Mouse (Mus musculus) liver, adult 2 months (tissue): ENCODE data around the gene Rab2b. TPM values are rescaled to one million over a fixed set of nuclear protein-coding genes. Genes with fewer than 3 reads are reported as not detected.
"Not testable (repeated sequence)": the region's sequence is repeated elsewhere in the genome, so short reads cannot be mapped to it uniquely, and the experiment has no call there.

Experiments used
- DNase-seq: peaks from one replicate; pipeline ENCODE4 v3.0.0-alpha.2; 2011; ENCODE audit warnings: low read depth, low spot score; ENCODE audit errors: extremely low read depth
- H3K27ac ChIP-seq: fragments of 200-500 bp; replicated peaks from 2 replicates; pipeline ENCODE4 v1.5.1; 2012; ENCODE audit warnings: low read depth, mild to moderate bottlenecking, control low read depth, inconsistent platforms, low read length; ENCODE audit not compliant: insufficient read depth
- H3K27me3 ChIP-seq: fragments of 200-500 bp; 2 replicates; pipeline ENCODE4 v1.6.1; 2012; ENCODE audit warnings: mild to moderate bottlenecking, moderate library complexity, low read length, inconsistent platforms; ENCODE audit not compliant: control insufficient read depth, insufficient read depth
- H3K36me3 ChIP-seq: fragments of 200-500 bp; 2 replicates; pipeline ENCODE4 v1.6.1; 2012; ENCODE audit warnings: low read length, inconsistent platforms; ENCODE audit not compliant: control insufficient read depth, insufficient read depth
- H3K4me1 ChIP-seq: fragments of 200-500 bp; 2 replicates; pipeline ENCODE4 v1.6.1; 2011; ENCODE audit warnings: low read length; ENCODE audit not compliant: control insufficient read depth, insufficient read depth
- H3K4me3 ChIP-seq: fragments of 200-500 bp; 2 replicates; pipeline ENCODE4 v1.5.1; 2011; ENCODE audit warnings: low read depth, mild to moderate bottlenecking, control low read depth, low read length, moderate library complexity; ENCODE audit not compliant: insufficient read depth
- H3K79me2 ChIP-seq: fragments of 200-500 bp; 2 replicates; pipeline ENCODE4 v1.6.1; 2012; ENCODE audit warnings: inconsistent platforms, mild to moderate bottlenecking, low read length, moderate library complexity; ENCODE audit not compliant: control insufficient read depth, insufficient read depth
- H3K9ac ChIP-seq: fragments of 200-500 bp; 2 replicates; pipeline ENCODE4 v1.6.1; 2012; ENCODE audit warnings: low read depth, mild to moderate bottlenecking, control low read depth, inconsistent platforms, low read length
- CTCF ChIP-seq: fragments of 200-500 bp; IDR thresholded peaks from 2 replicates; pipeline ENCODE4 v1.5.1; 2011; ENCODE audit warnings: low read depth, low read length, control low read depth
- POLR2A ChIP-seq: fragments of 200-500 bp; IDR thresholded peaks from 2 replicates; pipeline ENCODE4 v1.6.1; 2011; ENCODE audit warnings: low read length, control low read depth; ENCODE audit not compliant: insufficient read depth; ENCODE audit errors: extremely low read depth
- WGBS: fragments of 180-500 bp; shearing (Covaris S2); methylation state at CpG from one replicate; pipeline ENCODE4 v1.1.7; 2018; 5-methylcytosine and 5-hydroxymethylcytosine counted together
- polyA plus RNA-seq: library from polyadenylated mRNA; depleted of rRNA; stranded (reverse); fragments of >200 nt; gene quantifications from 2 replicates; pipeline ENCODE4 v1.2.3, GENCODE M21; 2012
- total RNA-seq: library from RNA; depleted of rRNA; stranded (reverse); fragments of >200 nt; gene quantifications from 2 replicates; pipeline ENCODE4 v1.2.3, GENCODE M21; 2014

Gene Rab2b
- total and polyA plus RNA-seq, 2 experiments, result 1.3 to 2.3 TPM

GRCm38 (mm10) chr14:52310906-52311305, 31.6 kb upstream of the Rab2b start:
- H3K4me1 ChIP-seq, result no peaks in the 10 kb centered on the region
- no peak overlapping the region for H3K27ac ChIP-seq
- H3K27me3 ChIP-seq, result no peaks in the 10 kb centered on the region
- DNase-seq, result no peak
- no peaks in the 10 kb centered on the region for H3K79me2 ChIP-seq
- 92% methylated on average over 2 of the region's 2 CpGs for WGBS
- H3K36me3 ChIP-seq, result no peaks in the 10 kb centered on the region
- H3K9ac ChIP-seq, result no peak overlapping the region
- no peak overlapping the region for H3K4me3 ChIP-seq
- TF ChIP-seq POLR2A (no peak), CTCF (no peak)

GRCm38 (mm10) chr14:52310343-52310742, 31.0 kb upstream of the Rab2b start:
- H3K36me3 ChIP-seq, H3K4me3 ChIP-seq, H3K79me2 ChIP-seq, DNase-seq, H3K9ac ChIP-seq, H3K27me3 ChIP-seq, H3K27ac ChIP-seq, H3K4me1 ChIP-seq: not testable (repeated sequence)
- 92% methylated on average over 5 of the region's 6 CpGs for WGBS

- peaks cover 3% of the 10 kb centered on the region; the same call in 1 of the 2 replicates for H3K4me1 ChIP-seq
- H3K27me3 ChIP-seq, result no peaks in the 10 kb centered on the region
- TF ChIP-seq POLR2A (no peak), CTCF (no peak)
- no peak overlapping the region for H3K4me3 ChIP-seq
- peaks cover 2% of the 10 kb centered on the region; the same call in 1 of the 2 replicates for H3K79me2 ChIP-seq
- WGBS, result 96% methylated on average over 2 of the region's 2 CpGs
- no peak for DNase-seq
- no peak overlapping the region for H3K9ac ChIP-seq
- H3K27ac ChIP-seq, result no peak overlapping the region
- H3K36me3 ChIP-seq, result no peaks in the 10 kb centered on the region
Observed at GRCm38 (mm10) chr14:52306100-52306499, 26.8 kb upstream of the Rab2b start.

- WGBS, result under 1% methylated on average over 46 of the region's 46 CpGs
- peak within 1 kb of the TSS; percentile 78 for H3K9ac ChIP-seq
- DNase-seq, result peak; percentile 92
- 0 out of 2 replicates have a peak, but pooled peaks have one; percentile 3 for TF ChIP-seq CTCF
- TF ChIP-seq POLR2A, result peak; percentile 35; the same call in 1 of the 2 replicates
- peaks cover 3% of the 10 kb centered on the region; the same call in 1 of the 2 replicates for H3K4me1 ChIP-seq
- H3K27me3 ChIP-seq, result no peaks in the 10 kb centered on the region
- H3K27ac ChIP-seq, result peak within 1 kb of the TSS; percentile 69
- H3K4me3 ChIP-seq, result peak within 1 kb of the TSS; percentile 86
- peaks cover 6% of the 10 kb centered on the region; the same call in 1 of the 2 replicates for H3K36me3 ChIP-seq
- H3K79me2 ChIP-seq, result peaks cover 2% of the 10 kb centered on the region; the same call in 1 of the 2 replicates
Observed at GRCm38 (mm10) chr14:52304644-52305271, 25.4 kb upstream of the Rab2b start, which contains the start of gene Mettl3. Gene Mettl3 (minus strand): TSS chr14:52305128.

GRCm38 (mm10) chr14:52303517-52303916, 24.2 kb upstream of the Rab2b start:
- peaks cover 16% of the 10 kb centered on the region for H3K36me3 ChIP-seq
- not testable (repeated sequence) for H3K9ac ChIP-seq

GRCm38 (mm10) chr14:52295558-52296264, 16.4 kb upstream of the Rab2b start:
- H3K27ac ChIP-seq, result no peak overlapping the region
- no peaks in the 10 kb centered on the region for H3K4me1 ChIP-seq
- TF ChIP-seq CTCF (peak; percentile 34; the same call in 1 of the 2 replicates), POLR2A (no peak)
- H3K4me3 ChIP-seq, result no peak overlapping the region
- peak; percentile 43 for DNase-seq
- no peaks in the 10 kb centered on the region for H3K27me3 ChIP-seq
- H3K36me3 ChIP-seq, result peaks cover 65% of the 10 kb centered on the region
- whole genome bisulfite sequencing, result 78% methylated on average over 6 of the region's 6 CpGs
- H3K9ac ChIP-seq, result no peak overlapping the region
- H3K79me2 ChIP-seq, result no peaks in the 10 kb centered on the region

More at GRCm38 (mm10) chr14:52303517-52303916, 24.2 kb upstream of the Rab2b start:
- H3K27me3 ChIP-seq, H3K4me1 ChIP-seq, H3K27ac ChIP-seq, H3K4me3 ChIP-seq, DNase-seq, H3K79me2 ChIP-seq: not testable (repeated sequence)
- WGBS, result 96% methylated on average over 3 of the region's 3 CpGs
